In the genomic region with DNA sequence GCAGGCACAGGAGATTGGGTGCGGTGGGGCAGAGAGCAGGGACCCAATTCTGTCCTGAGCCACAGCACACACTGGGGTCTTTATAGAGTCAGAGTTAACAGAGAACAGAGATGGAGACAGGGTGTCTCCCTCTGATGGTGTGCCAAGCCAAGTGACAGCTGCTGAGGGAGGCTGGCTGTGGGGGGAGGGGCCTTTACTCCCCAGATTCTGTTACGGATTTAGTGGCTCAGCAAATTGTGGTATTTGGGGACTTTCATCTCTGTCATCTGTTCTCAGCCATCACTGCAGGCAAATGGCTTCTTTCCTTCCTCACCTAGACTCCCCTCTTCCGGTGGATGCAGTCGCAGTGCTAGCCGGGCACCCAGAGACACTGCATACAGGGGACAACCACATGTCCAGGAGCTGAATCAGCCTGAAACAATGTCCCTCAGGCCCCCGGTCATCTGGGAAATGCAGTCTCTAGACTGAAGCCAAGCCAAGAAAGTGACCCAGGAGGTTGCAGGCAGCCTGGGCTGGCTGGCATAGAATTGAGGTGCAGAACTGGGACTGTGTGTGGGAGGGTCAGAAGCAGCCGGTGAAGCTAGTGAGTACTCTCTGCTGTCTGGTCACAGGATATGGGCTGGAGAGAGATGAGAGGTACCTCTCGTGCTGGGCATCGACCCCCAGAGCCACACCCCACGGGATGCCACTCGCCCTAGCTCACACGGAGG, we compare ENCODE assay signal across 8 mouse cellular contexts. TPM values are rescaled to one million over a fixed set of nuclear protein-coding genes. Genes with fewer than 3 reads are reported as not detected.
A peak's percentile ranks its signal among the peaks of the same experiment; 100 is the strongest.
DNase-seq lines count a peak whose midpoint lies in the region; ATAC-seq and TF ChIP-seq lines count a peak whose summit lies in the region.

No protein-coding gene starts in this region.

- peak; percentile 31; the same call in 1 of the 2 replicates for ATAC-seq in lung, postnatal 0 days
- no peak for ATAC-seq in hindbrain, embryonic 15.5 days (ENCODE audit: low FRiP score, low read depth)
- peak; percentile 19; the same call in 1 of the 2 replicates for ATAC-seq in midbrain, embryonic 13.5 days

- H3K36me3 ChIP-seq in lung, postnatal 0 days (ENCODE audit: insufficient read depth, low read length): no peaks in the 10 kb centered on the region
- no peaks in the 10 kb centered on the region for H3K36me3 ChIP-seq in hindbrain, embryonic 15.5 days
- H3K36me3 ChIP-seq in midbrain, embryonic 13.5 days: no peaks in the 10 kb centered on the region

- TF ChIP-seq EP300 in lung, postnatal 0 days (IDR thresholded peaks at IDR 0.05): no peak

- peaks cover under 1% of the 10 kb centered on the region; the same call in 1 of the 2 replicates for H3K4me1 ChIP-seq in lung, postnatal 0 days (ENCODE audit: insufficient read depth, low read depth, low read length)
- no peaks in the 10 kb centered on the region for H3K4me1 ChIP-seq in lung, adult 2 months (ENCODE audit: control insufficient read depth, insufficient read depth, low read length)
- peaks cover 52% of the 10 kb centered on the region for H3K4me1 ChIP-seq in hindbrain, embryonic 15.5 days (replicated peaks)
- peaks cover 58% of the 10 kb centered on the region for H3K4me1 ChIP-seq in midbrain, embryonic 13.5 days (replicated peaks)

- no peaks in the 10 kb centered on the region for H3K27me3 ChIP-seq in lung, postnatal 0 days (replicated peaks; ENCODE audit: insufficient read depth, low read length)
- H3K27me3 ChIP-seq in hindbrain, embryonic 15.5 days: no peaks in the 10 kb centered on the region
- peaks cover 6% of the 10 kb centered on the region; the same call in 1 of the 2 replicates for H3K27me3 ChIP-seq in midbrain, embryonic 13.5 days

- no peak overlapping the region for H3K9ac ChIP-seq in lung, postnatal 0 days (replicated peaks; ENCODE audit: low read depth)
- H3K9ac ChIP-seq in hindbrain, embryonic 15.5 days: no peak overlapping the region
- H3K9ac ChIP-seq in midbrain, embryonic 13.5 days (replicated peaks): peak overlapping the region; percentile 32

- peak; percentile 36 for DNase-seq in cerebellum, adult 8-10 months
- no peak for DNase-seq in cerebellum, adult 11 months
- DNase-seq in lung, postnatal 0 days (ENCODE audit: low spot score): no peak
- no peak for DNase-seq in lung, adult 2 months
- no peak for DNase-seq in urinary bladder, postnatal 4 days (ENCODE audit: low spot score in 2 of 2)
- DNase-seq in embryo, embryonic 9.5 days (ENCODE audit: extremely low spot score): no peak

- H3K4me2 ChIP-seq in lung, postnatal 0 days (replicated peaks; ENCODE audit: low read depth, low read length): peak overlapping the region; percentile 14; the same call in 1 of the 2 replicates
- H3K4me2 ChIP-seq in hindbrain, embryonic 15.5 days: no peak overlapping the region
- no peak overlapping the region for H3K4me2 ChIP-seq in midbrain, embryonic 13.5 days (replicated peaks)

- H3K4me3 ChIP-seq in lung, postnatal 0 days (ENCODE audit: low read depth, low read length): no peak overlapping the region
- H3K4me3 ChIP-seq in lung, adult 2 months (replicated peaks; ENCODE audit: extremely low read depth, low read depth, low read length): no peak overlapping the region
- no peak overlapping the region for H3K4me3 ChIP-seq in hindbrain, embryonic 15.5 days
- no peak overlapping the region for H3K4me3 ChIP-seq in midbrain, embryonic 13.5 days (replicated peaks)

- peak overlapping the region; percentile 20; the same call in 1 of the 2 replicates for H3K27ac ChIP-seq in lung, postnatal 0 days (ENCODE audit: low read length)
- H3K27ac ChIP-seq in hindbrain, embryonic 15.5 days (replicated peaks): peak overlapping the region; percentile 12; the same call in 1 of the 2 replicates
- H3K27ac ChIP-seq in midbrain, embryonic 13.5 days: peak overlapping the region; percentile 68

- TF ChIP-seq POLR2A in lung, adult 2 months (IDR thresholded peaks at IDR 0.05; ENCODE audit: borderline replicate concordance, extremely low read depth, low read depth, low read length): no peak

- no peaks in the 10 kb centered on the region for H3K9me3 ChIP-seq in lung, postnatal 0 days (ENCODE audit: low read length)
- H3K9me3 ChIP-seq in hindbrain, embryonic 15.5 days: no peaks in the 10 kb centered on the region
- no peaks in the 10 kb centered on the region for H3K9me3 ChIP-seq in midbrain, embryonic 13.5 days

- WGBS in lung, postnatal 0 days: 38% methylated on average over 10 of the region's 12 CpGs
- 43% methylated on average over 12 of the region's 12 CpGs for WGBS in lung, adult 2 months
- WGBS in hindbrain, embryonic 15.5 days: 46% methylated on average over 12 of the region's 12 CpGs
- 53% methylated on average over 12 of the region's 12 CpGs for WGBS in midbrain, embryonic 13.5 days

- no peak for TF ChIP-seq CTCF in lung, postnatal 0 days (IDR thresholded peaks at IDR 0.05)
- no peak for TF ChIP-seq CTCF in lung, adult 2 months (IDR thresholded peaks at IDR 0.05; ENCODE audit: insufficient read depth, low read length)

RNA-seq across cellular contexts. Expression of gene Cdk5r1, which starts 12.5 kb away (rescaled TPM):
- 0.39 and 0.48 TPM in 2 replicates for polyA plus RNA-seq in lung, postnatal 0 days (2015; fragmentation: Nextera tagmentation; extraction: Ambion mirVana)
- 1.2 and 1.5 TPM in 2 replicates for polyA plus RNA-seq in lung, adult 2 months (2012; rRNA removed)
- polyA plus RNA-seq in hindbrain, embryonic 15.5 days (2015; fragmentation: Nextera tagmentation; extraction: Ambion mirVana): 81.6 and 90.9 TPM in 2 replicates
- polyA plus RNA-seq in midbrain, embryonic 13.5 days (2015; fragmentation: Nextera tagmentation; extraction: Ambion mirVana): 88.3 and 98.6 TPM in 2 replicates

Comparison
In these comparisons a context has a peak if more than half of its experiments do, and no peak if none do; other contexts are left out.
1. H3K27ac ChIP-seq: peak in every context shown above with its lines; median percentile 68 in midbrain, embryonic 13.5 days; 20 in lung, postnatal 0 days; 12 in hindbrain, embryonic 15.5 days.
2. RNA of gene Cdk5r1, which starts 12.5 kb away (polyA plus RNA-seq): 88.3 to 98.6 TPM in midbrain, embryonic 13.5 days and 81.6 to 90.9 TPM in hindbrain, embryonic 15.5 days; 1.2 to 1.5 TPM in lung, adult 2 months and 0.39 to 0.48 TPM in lung, postnatal 0 days; every median in the first group is over 10 times any median in the second.